Mouse (Mus musculus) limb, embryonic 12.5 days (tissue): Measurements from ENCODE around the gene Scrn2. TPM values are rescaled to one million over a fixed set of nuclear protein-coding genes. Genes with fewer than 3 reads are reported as not detected.

Source experiments
- ATAC-seq: fragments of 200-750 bp; cut with Nextera tagmentation; 2 replicates; pipeline ENCODE4 v1.8.0; 2017; ENCODE audit warnings: low read depth, moderate TSS enrichment; ENCODE audit not compliant: insufficient number of reproducible peaks, insufficient read depth, low FRiP score, low TSS enrichment
- H3K27ac ChIP-seq: fragments of 300-500 bp; sonication (generic); 2 replicates; pipeline ENCODE4 v1.5.1; 2016; ENCODE audit warnings: mild to moderate bottlenecking, moderate library complexity
- H3K27me3 ChIP-seq: fragments of 300-500 bp; sonication (generic); 2 replicates; pipeline ENCODE4 v1.6.1; 2016; ENCODE audit warnings: mild to moderate bottlenecking, moderate library complexity
- H3K36me3 ChIP-seq: fragments of 300-500 bp; sonication (generic); 2 replicates; pipeline ENCODE4 v1.6.1; 2016; ENCODE audit warnings: mild to moderate bottlenecking, moderate library complexity
- H3K4me1 ChIP-seq: fragments of 300-500 bp; sonication (generic); replicated peaks from 2 replicates; pipeline ENCODE4 v1.6.1; 2016
- H3K4me2 ChIP-seq: fragments of 300-500 bp; sonication (generic); 2 replicates; pipeline ENCODE4 v1.6.1; 2016; ENCODE audit warnings: mild to moderate bottlenecking, moderate library complexity
- H3K4me3 ChIP-seq: fragments of 300-500 bp; sonication (generic); replicated peaks from 2 replicates; pipeline ENCODE4 v1.5.1; 2016; ENCODE audit warnings: mild to moderate bottlenecking
- H3K9ac ChIP-seq: fragments of 300-500 bp; sonication (generic); replicated peaks from 2 replicates; pipeline ENCODE4 v1.6.1; 2016; ENCODE audit warnings: mild to moderate bottlenecking, moderate library complexity
- H3K9me3 ChIP-seq: fragments of 300-500 bp; sonication (generic); 2 replicates; pipeline ENCODE4 v1.6.1; 2016; ENCODE audit warnings: mild to moderate bottlenecking, moderate library complexity
- WGBS: fragments of 180-500 bp; shearing (Covaris S2); methylation state at CpG from one replicate; pipeline ENCODE4 v1.1.7; 2016; 5-methylcytosine and 5-hydroxymethylcytosine counted together
- polyA plus RNA-seq: library from polyadenylated mRNA; unstranded; fragments of >200 nt; fragmentation: Nextera tagmentation; extraction: Ambion mirVana; gene quantifications from 2 replicates; pipeline ENCODE4 v1.2.1, GENCODE M21; 2016

The Scrn2 gene
- polyA plus RNA-seq, 1 experiment from 2014 or later = 32.4 TPM

GRCm38 (mm10) chr11:97019345-97019708 is 10.4 kb upstream of the Scrn2 start:
- Histone ChIP-seq H3K9ac (0 out of 2 replicates have a peak overlapping the region, but pooled peaks have one; percentile 55), H3K36me3 (no peaks in the 10 kb centered on the region), H3K4me3 (peak overlapping the region; percentile 45), H3K27me3 (peaks cover 97% of the 10 kb centered on the region), H3K27ac (no peak overlapping the region), H3K9me3 (no peaks in the 10 kb centered on the region), H3K4me2 (peak overlapping the region; percentile 71; the same call in 1 of the 2 replicates), H3K4me1 (peaks cover 33% of the 10 kb centered on the region)
- ATAC-seq = no peak
- WGBS = 5% methylated on average over 13 of the region's 13 CpGs

DNA sequence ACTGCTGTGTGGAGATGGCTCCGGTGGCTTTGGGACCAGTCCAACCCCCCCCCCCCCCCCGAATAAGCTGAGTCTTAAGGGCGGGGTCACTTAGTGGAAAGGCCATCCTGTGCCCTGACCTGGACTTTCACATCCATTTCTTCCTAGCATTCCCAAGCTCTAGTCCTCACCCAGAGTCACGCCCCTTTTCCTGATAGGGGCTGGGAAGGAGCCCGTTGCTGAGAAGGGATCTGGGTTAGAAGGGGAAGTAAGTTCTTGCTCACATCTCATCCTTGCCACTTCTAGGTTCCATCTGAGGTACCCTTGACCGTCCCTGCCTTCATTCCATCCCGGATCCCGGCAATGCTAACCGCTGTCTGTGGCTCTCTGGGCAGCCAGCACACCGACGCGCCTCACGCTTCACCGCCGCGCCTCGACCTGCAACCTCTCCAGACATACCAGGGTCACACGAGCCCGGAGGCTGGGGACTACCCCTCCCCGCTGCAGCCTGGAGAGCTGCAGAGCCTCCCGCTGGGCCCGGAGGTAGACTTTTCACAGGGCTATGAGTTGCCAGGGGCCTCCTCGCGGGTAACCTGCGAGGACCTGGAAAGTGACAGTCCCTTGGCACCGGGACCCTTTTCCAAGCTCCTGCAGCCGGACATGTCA is 8.5 kb upstream of the Scrn2 start:
- no peak overlapping the region; the same call in 1 of the 2 replicates for H3K9ac ChIP-seq
- WGBS = 2% methylated on average over 27 of the region's 27 CpGs
- H3K4me3 ChIP-seq = peak overlapping the region; percentile 54
- H3K36me3 ChIP-seq = no peaks in the 10 kb centered on the region
- peaks cover 49% of the 10 kb centered on the region for H3K4me1 ChIP-seq
- no peaks in the 10 kb centered on the region for H3K9me3 ChIP-seq
- peak overlapping the region; percentile 79 for H3K4me2 ChIP-seq
- peaks cover 90% of the 10 kb centered on the region for H3K27me3 ChIP-seq
- H3K27ac ChIP-seq = no peak overlapping the region
- no peak for ATAC-seq

GRCm38 (mm10) chr11:97021873-97022484 is 7.8 kb upstream of the Scrn2 start:
- Histone ChIP-seq H3K4me2 (peak overlapping the region; percentile 79), H3K9me3 (no peaks in the 10 kb centered on the region), H3K27ac (no peak overlapping the region), H3K4me1 (peaks cover 49% of the 10 kb centered on the region), H3K4me3 (peak overlapping the region; percentile 54), H3K27me3 (peaks cover 83% of the 10 kb centered on the region), H3K36me3 (no peaks in the 10 kb centered on the region), H3K9ac (peak overlapping the region; percentile 50)
- WGBS = 1% methylated on average over 50 of the region's 50 CpGs
- peak; percentile 27; the same call in 1 of the 2 replicates for ATAC-seq

GRCm38 (mm10) chr11:97024977-97025376 is 4.8 kb upstream of the Scrn2 start:
- Histone ChIP-seq H3K27me3 (peaks cover 54% of the 10 kb centered on the region), H3K36me3 (no peaks in the 10 kb centered on the region), H3K4me1 (peaks cover 39% of the 10 kb centered on the region), H3K9me3 (no peaks in the 10 kb centered on the region), H3K9ac (peak overlapping the region; percentile 56; the same call in 1 of the 2 replicates), H3K4me2 (peak overlapping the region; percentile 61; the same call in 1 of the 2 replicates), H3K4me3 (no peak overlapping the region; the same call in 1 of the 2 replicates), H3K27ac (peak overlapping the region; percentile 84; the same call in 1 of the 2 replicates)
- WGBS = 45% methylated on average over 10 of the region's 10 CpGs
- ATAC-seq = no peak

GRCm38 (mm10) chr11:97025721-97026344 is 3.9 kb upstream of the Scrn2 start:
- Histone ChIP-seq H3K36me3 (no peaks in the 10 kb centered on the region), H3K27me3 (peaks cover 45% of the 10 kb centered on the region), H3K4me1 (peaks cover 47% of the 10 kb centered on the region), H3K4me3 (peak overlapping the region; percentile 33), H3K27ac (peak overlapping the region; percentile 84), H3K9ac (peak overlapping the region; percentile 56), H3K9me3 (no peaks in the 10 kb centered on the region), H3K4me2 (peak overlapping the region; percentile 61)
- WGBS = under 1% methylated on average over 17 of the region's 17 CpGs
- no peak for ATAC-seq

DNA sequence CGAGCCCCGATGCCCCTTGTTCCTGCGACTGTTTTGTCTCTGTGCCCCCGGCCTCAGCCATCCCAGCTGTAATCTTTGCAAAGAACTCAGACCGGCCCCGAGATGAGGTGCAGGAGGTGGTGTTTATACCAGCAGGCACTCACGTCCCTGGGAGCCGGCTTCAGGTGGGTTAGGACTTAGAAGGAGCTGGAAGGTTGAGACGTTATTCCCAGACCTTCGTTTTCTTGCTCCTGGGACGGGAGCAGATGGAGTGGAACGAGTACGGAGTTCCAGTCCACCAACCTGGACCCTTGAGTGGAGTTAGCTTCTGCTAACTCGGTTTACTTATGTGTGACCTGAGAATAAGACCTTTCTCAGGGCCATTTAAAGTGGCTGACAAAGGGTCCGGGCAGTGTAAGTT is 688 bp downstream of the Scrn2 start:
- H3K36me3 ChIP-seq = peaks cover 29% of the 10 kb centered on the region
- no peaks in the 10 kb centered on the region for H3K9me3 ChIP-seq
- 22% methylated on average over 15 of the region's 15 CpGs for WGBS
- no peaks in the 10 kb centered on the region for H3K27me3 ChIP-seq
- H3K4me3 ChIP-seq = peak overlapping the region; percentile 63
- peak overlapping the region; percentile 79 for H3K9ac ChIP-seq
- ATAC-seq = no peak
- peak overlapping the region; percentile 89 for H3K27ac ChIP-seq
- H3K4me2 ChIP-seq = peak overlapping the region; percentile 82
- H3K4me1 ChIP-seq = peaks cover 24% of the 10 kb centered on the region

DNA sequence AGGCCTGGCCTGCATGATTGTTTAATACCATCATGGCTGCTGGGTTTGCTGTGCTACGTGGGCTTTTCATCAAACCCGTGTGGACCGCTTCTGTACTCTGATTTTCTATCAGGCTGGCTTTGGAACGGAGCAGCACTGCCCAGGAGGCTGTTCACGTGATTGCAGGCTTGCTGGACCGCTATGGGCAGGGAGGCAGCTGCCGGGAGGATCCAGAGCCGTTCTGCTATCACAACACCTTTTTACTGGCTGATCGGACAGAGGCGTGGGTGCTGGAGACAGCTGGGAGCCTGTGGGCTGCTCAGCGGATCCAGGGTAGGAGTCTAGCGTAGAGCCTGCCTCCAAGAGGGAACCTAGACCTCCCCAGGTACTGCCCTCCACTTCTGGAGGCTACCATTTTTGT is 2.2 kb downstream of the Scrn2 start:
- no peak overlapping the region for H3K4me2 ChIP-seq
- WGBS = 82% methylated on average over 12 of the region's 12 CpGs
- no peak overlapping the region for H3K9ac ChIP-seq
- no peak overlapping the region for H3K27ac ChIP-seq
- H3K4me3 ChIP-seq = no peak overlapping the region
- H3K4me1 ChIP-seq = peaks cover 15% of the 10 kb centered on the region
- H3K36me3 ChIP-seq = peaks cover 29% of the 10 kb centered on the region
- H3K9me3 ChIP-seq = no peaks in the 10 kb centered on the region
- ATAC-seq = no peak
- no peaks in the 10 kb centered on the region for H3K27me3 ChIP-seq

DNA sequence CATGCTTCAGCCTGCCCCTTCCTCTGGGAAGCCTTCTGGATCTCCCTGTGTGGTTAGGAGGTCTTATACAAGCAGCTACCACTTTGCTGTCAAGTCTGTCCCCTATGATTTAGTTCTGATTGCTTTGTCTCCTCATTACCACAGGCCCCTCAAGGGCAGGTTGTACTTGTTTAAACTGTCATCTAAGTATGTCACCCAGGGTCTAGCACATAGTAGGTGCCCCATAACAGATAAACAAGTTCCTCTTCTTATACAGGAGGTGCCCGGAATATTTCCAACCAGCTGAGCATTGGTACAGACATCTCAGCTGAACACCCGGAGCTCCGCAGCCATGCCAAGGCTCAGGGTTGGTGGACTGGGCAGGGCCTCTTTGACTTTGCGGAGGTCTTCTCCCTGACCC is 2.8 kb downstream of the Scrn2 start:
- H3K9me3 ChIP-seq = no peaks in the 10 kb centered on the region
- no peaks in the 10 kb centered on the region for H3K27me3 ChIP-seq
- WGBS = 96% methylated on average over 4 of the region's 4 CpGs
- peaks cover 15% of the 10 kb centered on the region for H3K4me1 ChIP-seq
- no peak overlapping the region for H3K4me2 ChIP-seq
- H3K36me3 ChIP-seq = peaks cover 29% of the 10 kb centered on the region
- H3K9ac ChIP-seq = no peak overlapping the region
- no peak for ATAC-seq
- H3K4me3 ChIP-seq = no peak overlapping the region
- H3K27ac ChIP-seq = no peak overlapping the region

GRCm38 (mm10) chr11:97033781-97034180 is 4.0 kb downstream of the Scrn2 start:
- no peak overlapping the region; the same call in 1 of the 2 replicates for H3K27ac ChIP-seq
- no peaks in the 10 kb centered on the region for H3K27me3 ChIP-seq
- H3K36me3 ChIP-seq = peaks cover 29% of the 10 kb centered on the region
- WGBS = 83% methylated on average over 4 of the region's 4 CpGs
- H3K4me3 ChIP-seq = no peak overlapping the region
- peaks cover 15% of the 10 kb centered on the region for H3K4me1 ChIP-seq
- ATAC-seq = no peak
- H3K9ac ChIP-seq = no peak overlapping the region
- no peaks in the 10 kb centered on the region for H3K9me3 ChIP-seq
- H3K4me2 ChIP-seq = no peak overlapping the region

GRCm38 (mm10) chr11:97036141-97036540 is 6.4 kb downstream of the Scrn2 start:
- Histone ChIP-seq H3K9ac (no peak overlapping the region), H3K4me1 (peaks cover 4% of the 10 kb centered on the region), H3K27ac (no peak overlapping the region), H3K9me3 (no peaks in the 10 kb centered on the region), H3K4me2 (no peak overlapping the region), H3K4me3 (no peak overlapping the region), H3K36me3 (peaks cover 29% of the 10 kb centered on the region), H3K27me3 (no peaks in the 10 kb centered on the region)
- 84% methylated on average over 5 of the region's 5 CpGs for WGBS
- ATAC-seq = no peak

- WGBS = 66% methylated on average over 7 of the region's 7 CpGs
- Histone ChIP-seq H3K36me3 (peaks cover 14% of the 10 kb centered on the region; the same call in 1 of the 2 replicates), H3K4me2 (no peak overlapping the region), H3K27ac (no peak overlapping the region), H3K27me3 (no peaks in the 10 kb centered on the region), H3K4me3 (no peak overlapping the region), H3K4me1 (peaks cover 13% of the 10 kb centered on the region), H3K9me3 (no peaks in the 10 kb centered on the region), H3K9ac (no peak overlapping the region)
- ATAC-seq = no peak
Observed at GRCm38 (mm10) chr11:97038881-97039280, 9.1 kb downstream of the Scrn2 start.
